In genomic region chr6:36094075-36094474, GRCm38 (mm10) we compare ENCODE assay signal across 15 mouse cellular contexts.
DNase-seq lines count a peak whose midpoint lies in the region; TF ChIP-seq lines count a peak whose summit lies in the region.
"Had no signal": no experiment of that assay in that cellular context is flagged by ENCODE, and none has a peak within 500 bp of the region (broad histone marks: within the 10 kb centered on the region; RNA-seq: fewer than 3 reads in every experiment).

No protein-coding gene starts in this region.

- no peak for TF ChIP-seq CTCF in CH12.LX (conservative IDR thresholded peaks at IDR 0.05 in 1 of 2, IDR thresholded peaks at IDR 0.05 in 1 of 2; ENCODE audit: low read depth in 2 of 2, low read length in 2 of 2)

- no peak overlapping the region for H3K4me3 ChIP-seq in CH12.LX (replicated peaks in 1 of 3; ENCODE audit: low read depth in 2 of 3, low read length in 2 of 3, poor library complexity in 1 of 3)

- no peak overlapping the region for H3K27ac ChIP-seq in CH12.LX (ENCODE audit: insufficient read depth, low read depth)

- H3K4me2 ChIP-seq in CH12.LX (ENCODE audit: insufficient read depth, low read depth, poor library complexity, severe bottlenecking) = peak overlapping the region; percentile 89

- H3K36me3 ChIP-seq in CH12.LX (replicated peaks in 1 of 2; ENCODE audit: control insufficient read depth in 1 of 2, insufficient read depth in 1 of 2, low read length in 1 of 2) = no peaks in the 10 kb centered on the region
- H3K36me3 ChIP-seq: G1E had no signal

- in situ Hi-C loops in CH12.LX (cut with MboI; ENCODE audit: low pct_ligation_motif_present, low pct_unique_long_range_greater_than_20kb, low sequenced_read_pairs) = no loop called here

- dilution Hi-C loops in CH12.LX (cut with MboI; ENCODE audit: extremely low pct_ligation_motif_present, extremely low pct_unique_long_range_greater_than_20kb, low sequenced_read_pairs) = no loop called here

- H3K79me2 ChIP-seq in CH12.LX (replicated peaks; ENCODE audit: control insufficient read depth, extremely low read depth, insufficient read depth, poor library complexity, severe bottlenecking) = no peaks in the 10 kb centered on the region

- TF ChIP-seq RAD21 in CH12.LX (IDR thresholded peaks at IDR 0.05; ENCODE audit: low read depth, low read length) = no peak

- DNase-seq in CH12.LX (ENCODE audit: extremely low read depth) = peak; percentile 48
- DNase-seq in ovary, postnatal 10 days (ENCODE audit: low spot score) = no peak
- DNase-seq: adrenal gland, adult 2 months; adrenal gland, postnatal 10 days; adrenal gland, postnatal 14 days; adrenal gland, postnatal 25 days; adrenal gland, postnatal 36 days; B cell, adult 2 months; cerebellum, adult 11 months; cerebellum, adult 11-12 months; cerebellum, adult 18-20 months; cerebellum, adult 2 months; cerebellum, adult 8-10 months had no signal

- H3K9ac ChIP-seq in CH12.LX (ENCODE audit: insufficient read depth, low read depth) = no peak overlapping the region

- peak; percentile 58; the same call in 1 of the 2 replicates for TF ChIP-seq EP300 in CH12.LX (IDR thresholded peaks at IDR 0.05; ENCODE audit: low read length)

- H3K9me3 ChIP-seq in CH12.LX (replicated peaks; ENCODE audit: low read length) = no peaks in the 10 kb centered on the region
- H3K9me3 ChIP-seq: G1E had no signal

- TF ChIP-seq POLR2A in CH12.LX (IDR thresholded peaks at IDR 0.05; ENCODE audit: low read depth, low read length) = no peak

- H3K4me1 ChIP-seq in CH12.LX (ENCODE audit: control insufficient read depth in 1 of 2, insufficient read depth in 2 of 2) = peaks cover 3 to 15% of the 10 kb centered on the region in 2 experiments; a peak in 3 of 4 replicates

- H3K27me3 ChIP-seq in CH12.LX (replicated peaks) = no peaks in the 10 kb centered on the region
- H3K27me3 ChIP-seq: Patski had no signal

TF ChIP-seq in CH12.LX, 34 proteins besides CTCF, POLR2A, EP300 and RAD21:
- TF ChIP-seq JUND (conservative IDR thresholded peaks at IDR 0.05; ENCODE audit: low read depth, low read length) (peak; percentile 29; the same call in 1 of the 2 replicates), BHLHE40 (IDR thresholded peaks at IDR 0.05; ENCODE audit: low read depth, low read length) (peak; percentile 19; the same call in 1 of the 2 replicates), MEF2A (IDR thresholded peaks at IDR 0.05; ENCODE audit: borderline replicate concordance, low read depth, low read length) (peak; percentile 63; the same call in 1 of the 2 replicates), IRF4 (IDR thresholded peaks at IDR 0.05; ENCODE audit: low read depth, low read length) (peak; percentile 49; the same call in 1 of the 2 replicates), NELFE (IDR thresholded peaks at IDR 0.05; ENCODE audit: low read depth, low read length) (no peak), USF1 (IDR thresholded peaks at IDR 0.05; ENCODE audit: low read depth, low read length) (no peak), MAFK (IDR thresholded peaks at IDR 0.05; ENCODE audit: insufficient replicate concordance, low read length) (0 out of 2 replicates have a peak, but pooled peaks have one; percentile 48), ETS1 (conservative IDR thresholded peaks at IDR 0.05; ENCODE audit: low read depth, low read length) (peak; percentile 44; the same call in 1 of the 2 replicates)
